Mouse (Mus musculus): ENCODE measurements around the gene Otub1. TPM values are rescaled to one million over a fixed set of nuclear protein-coding genes. Genes with fewer than 3 reads are reported as not detected.

Gene Otub1
- total and polyA plus RNA-seq, 3 experiments, result 102 to 139 (median 119) TPM

DNA sequence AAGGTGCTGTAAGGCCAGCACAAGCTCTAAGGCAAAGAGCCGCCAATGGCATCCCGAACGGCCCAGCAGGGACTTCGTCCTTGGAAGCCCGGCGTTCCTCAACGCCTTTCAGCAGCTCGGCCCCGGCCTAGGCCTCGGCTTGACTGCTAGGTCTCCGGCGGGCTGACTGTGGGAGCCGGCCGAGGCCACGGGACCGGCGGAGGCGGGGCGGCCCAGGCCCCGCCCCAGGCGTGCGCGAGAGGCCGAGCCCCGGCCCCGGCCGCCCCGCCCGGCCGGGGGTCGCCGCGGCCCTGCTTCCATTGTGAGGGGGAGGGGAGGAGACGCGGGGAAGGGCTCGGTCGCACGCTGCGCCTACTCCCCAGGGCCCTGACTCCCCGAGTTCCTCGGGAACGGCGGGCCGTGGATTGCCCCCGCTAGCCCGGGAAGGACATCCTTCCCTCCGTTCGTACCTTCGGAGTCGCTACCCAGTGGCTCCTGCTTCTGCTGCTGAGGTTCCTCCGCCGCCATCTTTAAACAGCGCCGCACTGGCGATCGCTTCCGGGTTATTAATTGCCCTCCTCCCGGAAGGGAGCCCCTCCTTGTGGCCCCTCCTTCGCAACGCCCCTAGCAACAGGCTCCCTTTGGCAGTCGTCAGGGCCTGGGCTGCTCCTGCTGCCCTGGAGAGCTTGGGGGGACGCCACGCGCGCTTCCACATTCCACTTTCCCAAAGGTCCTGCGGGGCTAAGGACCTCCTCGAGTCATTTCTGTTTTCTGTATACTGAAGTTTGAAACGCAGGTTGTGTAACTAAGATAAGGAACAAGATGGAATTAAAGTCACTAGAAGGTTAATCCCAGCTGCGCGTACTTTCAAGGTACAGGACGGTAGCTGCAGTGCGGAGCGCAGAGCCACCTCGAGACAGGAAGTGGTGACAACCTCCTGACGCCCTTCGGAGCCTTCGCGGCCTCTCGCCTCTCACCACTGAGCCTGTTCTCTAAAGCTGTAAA, at the start of gene Otub1 (continued):
- TF ChIP-seq JUN (IDR thresholded peaks at IDR 0.05; ENCODE audit: insufficient read depth, low read depth, low read length), result no peak
- peak; percentile 81; the same call in 1 of the 2 replicates for TF ChIP-seq TBP (conservative IDR thresholded peaks at IDR 0.05; ENCODE audit: low read depth, low read length)

DNA sequence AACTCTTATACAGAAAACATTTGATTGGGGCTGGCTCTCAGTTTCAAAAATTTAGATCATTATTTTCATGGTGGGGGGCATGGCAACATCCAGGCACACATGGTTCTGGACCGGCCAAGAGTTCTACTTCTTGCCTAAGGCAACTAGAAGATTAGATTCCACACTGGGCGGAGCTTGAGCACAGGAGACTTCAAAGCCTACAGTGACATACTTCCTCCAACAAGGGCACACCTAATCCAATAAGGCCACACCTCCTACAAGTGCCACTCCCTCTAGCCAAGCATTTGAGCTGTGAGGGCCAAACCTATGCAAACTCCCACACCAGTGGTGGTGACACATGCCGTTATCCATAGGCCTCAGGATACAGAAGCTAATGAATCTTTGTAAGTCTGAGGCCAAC, 39.9 kb upstream of the Otub1 start:
- H3K79me2 ChIP-seq (replicated peaks; ENCODE audit: control insufficient read depth, extremely low read depth, insufficient read depth, poor library complexity, severe bottlenecking), result no peaks in the 10 kb centered on the region
- in situ Hi-C loops (cut with MboI; ENCODE audit: low pct_ligation_motif_present, low pct_unique_long_range_greater_than_20kb, low sequenced_read_pairs) (loop anchor here (10.0 kb wide), 1 partner anchor 169 kb away; the partner anchor contains the start of gene 2700081O15Rik), dilution Hi-C loops (cut with MboI; ENCODE audit: extremely low pct_ligation_motif_present, extremely low pct_unique_long_range_greater_than_20kb, low sequenced_read_pairs) (no loop called here)
- H3K4me1 ChIP-seq (ENCODE audit: control insufficient read depth in 1 of 2, insufficient read depth in 2 of 2), result peaks cover 3 to 12% of the 10 kb centered on the region in 2 experiments; a peak in 3 of 4 replicates
- H3K9me3 ChIP-seq (replicated peaks; ENCODE audit: low read length), result no peaks in the 10 kb centered on the region
- H3K36me3 ChIP-seq (replicated peaks in 1 of 2; ENCODE audit: control insufficient read depth in 1 of 2, insufficient read depth in 1 of 2, low read length in 1 of 2), result no peaks in the 10 kb centered on the region
- H3K4me3 ChIP-seq (replicated peaks in 1 of 3; ENCODE audit: low read depth in 2 of 3, low read length in 2 of 3, poor library complexity in 1 of 3), result no peak overlapping the region
- no peak overlapping the region for H3K4me2 ChIP-seq (ENCODE audit: insufficient read depth, low read depth, poor library complexity, severe bottlenecking)
- TF ChIP-seq UBTF (IDR thresholded peaks at IDR 0.05; ENCODE audit: low read depth, low read length) (no peak), POLR2A (IDR thresholded peaks at IDR 0.05; ENCODE audit: low read depth, low read length) (peak; percentile 33; the same call in 1 of the 2 replicates)
- peak; percentile 55 for DNase-seq (ENCODE audit: extremely low read depth)
- no peak overlapping the region for H3K9ac ChIP-seq (ENCODE audit: insufficient read depth, low read depth)
- H3K27me3 ChIP-seq (replicated peaks), result peaks cover 4% of the 10 kb centered on the region
- H3K27ac ChIP-seq (ENCODE audit: insufficient read depth, low read depth), result no peak overlapping the region

DNA sequence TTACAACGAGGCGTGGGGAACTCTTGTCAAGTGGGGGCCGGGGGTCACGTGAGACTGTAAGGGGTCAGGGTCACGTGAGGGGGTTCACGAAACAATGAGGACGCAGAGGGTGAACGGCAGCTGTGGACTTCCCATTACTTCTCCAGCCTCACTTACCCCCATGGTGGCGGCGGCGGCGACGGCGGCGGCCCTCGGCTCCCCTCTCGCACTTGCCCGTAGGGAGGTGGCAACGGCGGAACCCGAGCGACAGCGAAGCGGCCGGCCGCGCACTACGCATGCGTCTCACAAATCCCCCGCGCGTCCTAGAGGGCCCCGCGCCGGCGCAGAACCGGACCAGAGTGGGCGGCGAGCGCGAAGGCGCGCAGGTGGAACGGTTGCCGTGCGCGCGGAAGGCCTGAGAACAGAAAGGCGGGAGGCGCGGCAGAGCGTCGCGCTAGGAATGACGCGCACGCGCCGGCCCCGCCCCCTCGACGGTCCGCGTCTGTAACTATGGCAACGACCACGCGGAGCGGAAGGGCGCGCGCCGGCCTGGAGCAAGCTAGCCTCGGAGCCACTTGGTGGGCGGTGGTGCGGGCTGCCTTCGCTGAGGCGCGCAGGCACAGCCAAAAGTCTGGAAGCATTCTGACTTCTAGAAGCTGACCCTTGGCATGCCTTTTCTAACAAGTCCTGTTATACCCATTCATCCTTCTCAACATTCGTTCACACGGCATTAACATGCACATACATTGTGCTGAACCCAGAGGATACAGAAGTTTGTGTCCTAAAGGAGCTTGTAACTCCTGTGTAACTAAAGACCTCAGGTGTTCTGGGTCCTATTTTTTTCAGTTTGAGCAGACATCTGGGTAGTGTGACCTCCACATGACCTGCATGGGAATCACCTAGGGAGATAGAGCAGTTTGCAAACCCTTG, 34.9 kb upstream of the Otub1 start, which contains the start of gene Naa40:
Naa40 (minus strand) TSS at position 402 of the 909 bp plus-strand sequence.
- H3K4me1 ChIP-seq (ENCODE audit: control insufficient read depth in 1 of 2, insufficient read depth in 2 of 2), result peaks cover 22 to 49% of the 10 kb centered on the region in 2 experiments
- H3K9me3 ChIP-seq (replicated peaks; ENCODE audit: low read length), result no peaks in the 10 kb centered on the region
- peak within 1 kb of the TSS; percentile 76 for H3K9ac ChIP-seq (ENCODE audit: insufficient read depth, low read depth)
- dilution Hi-C loops (cut with MboI; ENCODE audit: extremely low pct_ligation_motif_present, extremely low pct_unique_long_range_greater_than_20kb, low sequenced_read_pairs), result no loop called here
- peak; percentile 94 for DNase-seq (ENCODE audit: extremely low read depth)
- in situ Hi-C loops (cut with MboI; ENCODE audit: low pct_ligation_motif_present, low pct_unique_long_range_greater_than_20kb, low sequenced_read_pairs), result loop anchor here (10.0 kb wide), 1 partner anchor 174 kb away; the partner anchor contains the start of gene 2700081O15Rik
- peak within 1 kb of the TSS; percentile 47 for H3K27ac ChIP-seq (ENCODE audit: insufficient read depth, low read depth)
- H3K27me3 ChIP-seq (replicated peaks), result peaks cover 4% of the 10 kb centered on the region
- H3K4me2 ChIP-seq (ENCODE audit: insufficient read depth, low read depth, poor library complexity, severe bottlenecking), result peak within 1 kb of the TSS; percentile 64
- peaks cover 33% of the 10 kb centered on the region for H3K79me2 ChIP-seq (replicated peaks; ENCODE audit: control insufficient read depth, extremely low read depth, insufficient read depth, poor library complexity, severe bottlenecking)
- H3K36me3 ChIP-seq (replicated peaks in 1 of 2; ENCODE audit: control insufficient read depth in 1 of 2, insufficient read depth in 1 of 2, low read length in 1 of 2), result peaks cover 3 to 26% of the 10 kb centered on the region in 2 experiments
- peak within 1 kb of the TSS; percentile 85 to 91 (median 87) for H3K4me3 ChIP-seq (replicated peaks in 1 of 3; ENCODE audit: low read depth in 2 of 3, low read length in 2 of 3, poor library complexity in 1 of 3)
- TF ChIP-seq JUN (IDR thresholded peaks at IDR 0.05; ENCODE audit: insufficient read depth, low read depth, low read length) (no peak), ZNF384 (IDR thresholded peaks at IDR 0.05; ENCODE audit: low read depth, low read length) (no peak), ZC3H11A (IDR thresholded peaks at IDR 0.05; ENCODE audit: low read depth, low read length) (no peak), E2F4 (IDR thresholded peaks at IDR 0.05; ENCODE audit: insufficient replicate concordance, low read depth, low read length) (peak; percentile 76; the same call in 1 of the 2 replicates), TBP (conservative IDR thresholded peaks at IDR 0.05; ENCODE audit: low read depth, low read length) (no peak), CHD2 (IDR thresholded peaks at IDR 0.05; ENCODE audit: low read length) (no peak), UBTF (IDR thresholded peaks at IDR 0.05; ENCODE audit: low read depth, low read length) (no peak), EP300 (IDR thresholded peaks at IDR 0.05; ENCODE audit: low read length) (no peak), POLR2A (IDR thresholded peaks at IDR 0.05; ENCODE audit: low read depth, low read length) (peak; percentile 79), USF1 (IDR thresholded peaks at IDR 0.05; ENCODE audit: low read depth, low read length) (peak; percentile 87), MEF2A (IDR thresholded peaks at IDR 0.05; ENCODE audit: borderline replicate concordance, low read depth, low read length) (peak; percentile 58; the same call in 1 of the 2 replicates), MXI1 (IDR thresholded peaks at IDR 0.05; ENCODE audit: low read depth, low read length) (peak; percentile 99), GABPA (IDR thresholded peaks at IDR 0.05; ENCODE audit: insufficient replicate concordance, low read depth, low read length) (no peak), IRF4 (IDR thresholded peaks at IDR 0.05; ENCODE audit: low read depth, low read length) (peak; percentile 32; the same call in 1 of the 2 replicates), ZMIZ1 (IDR thresholded peaks at IDR 0.05; ENCODE audit: low read depth, low read length) (0 out of 2 replicates have a peak, but pooled peaks have one; percentile 56), JUND (conservative IDR thresholded peaks at IDR 0.05; ENCODE audit: low read depth, low read length) (no peak), MAX (IDR thresholded peaks at IDR 0.05; ENCODE audit: low read length) (peak; percentile 55; the same call in 1 of the 2 replicates), NRF1 (IDR thresholded peaks at IDR 0.05; ENCODE audit: low read depth, low read length) (peak; percentile 97), SIN3A (IDR thresholded peaks at IDR 0.05; ENCODE audit: low read length) (peak; percentile 99), MYC (IDR thresholded peaks at IDR 0.05; ENCODE audit: low read depth, low read length) (no peak), ELF1 (IDR thresholded peaks at IDR 0.05; ENCODE audit: low read depth, low read length) (peak; percentile 88), BHLHE40 (IDR thresholded peaks at IDR 0.05; ENCODE audit: low read depth, low read length) (peak; percentile 95), KAT2A (IDR thresholded peaks at IDR 0.05; ENCODE audit: insufficient replicate concordance, low read length) (0 out of 2 replicates have a peak, but pooled peaks have one; percentile 79)

Measured in CH12.LX (cell line).